Mouse (Mus musculus): ENCODE data around the gene Ptprcap. TPM values are rescaled to one million over a fixed set of nuclear protein-coding genes. Genes with fewer than 3 reads are reported as not detected.
"Not testable (repeated sequence)": the region's sequence is repeated elsewhere in the genome, so short reads cannot be mapped to it uniquely, and the experiment has no call there.

The Ptprcap gene
- polyA plus RNA-seq, 1 experiment from 2014 or later = 17.9 TPM

- WGBS (ENCODE audit: insufficient replicate concordance) = 27% methylated on average over 7 of the region's 7 CpGs
- H3K9me3 ChIP-seq (replicated peaks; ENCODE audit: control insufficient read depth, low read length) = no peaks in the 10 kb centered on the region
- H3K4me2 ChIP-seq (ENCODE audit: low read depth, low read length) = peak overlapping the region; percentile 18
- H3K9ac ChIP-seq (ENCODE audit: low read depth, low read length) = no peak overlapping the region
- no peak for ATAC-seq (ENCODE audit: low read depth)
- no peaks in the 10 kb centered on the region for H3K36me3 ChIP-seq (ENCODE audit: control insufficient read depth, insufficient read depth)
- no peak overlapping the region for H3K4me3 ChIP-seq (ENCODE audit: low read depth, low read length)
- H3K27me3 ChIP-seq (ENCODE audit: control insufficient read depth, insufficient read depth, low read depth, low read length) = no peaks in the 10 kb centered on the region
- peak overlapping the region; percentile 75 for H3K27ac ChIP-seq (ENCODE audit: low read length)
- H3K4me1 ChIP-seq (ENCODE audit: control insufficient read depth, low read depth, low read length) = peaks cover 58% of the 10 kb centered on the region
Observed at GRCm38 (mm10) chr19:4122411-4123370, 30.7 kb upstream of the Ptprcap start.

- peaks cover 9% of the 10 kb centered on the region for H3K36me3 ChIP-seq (ENCODE audit: control insufficient read depth, insufficient read depth)
- no peak for ATAC-seq (ENCODE audit: low read depth)
- WGBS (ENCODE audit: insufficient replicate concordance) = 78% methylated on average over 4 of the region's 4 CpGs
- peaks cover 59% of the 10 kb centered on the region for H3K4me1 ChIP-seq (ENCODE audit: control insufficient read depth, low read depth, low read length)
- H3K9me3 ChIP-seq (replicated peaks; ENCODE audit: control insufficient read depth, low read length) = no peaks in the 10 kb centered on the region
- no peak overlapping the region for H3K4me2 ChIP-seq (ENCODE audit: low read depth, low read length)
- H3K9ac ChIP-seq (ENCODE audit: low read depth, low read length) = no peak overlapping the region
- no peak overlapping the region for H3K4me3 ChIP-seq (ENCODE audit: low read depth, low read length)
- H3K27me3 ChIP-seq (ENCODE audit: control insufficient read depth, insufficient read depth, low read depth, low read length) = no peaks in the 10 kb centered on the region
- H3K27ac ChIP-seq (ENCODE audit: low read length) = 0 out of 2 replicates have a peak overlapping the region, but pooled peaks have one; percentile 18
Observed at GRCm38 (mm10) chr19:4124432-4124831, 29.0 kb upstream of the Ptprcap start.

GRCm38 (mm10) chr19:4125268-4125667, 28.1 kb upstream of the Ptprcap start:
- Histone ChIP-seq H3K4me1 (ENCODE audit: control insufficient read depth, low read depth, low read length) (peaks cover 65% of the 10 kb centered on the region), H3K4me3 (ENCODE audit: low read depth, low read length) (peak overlapping the region; percentile 79), H3K4me2 (ENCODE audit: low read depth, low read length) (peak overlapping the region; percentile 56), H3K9ac (ENCODE audit: low read depth, low read length) (peak overlapping the region; percentile 48), H3K27ac (ENCODE audit: low read length) (peak overlapping the region; percentile 41; the same call in 1 of the 2 replicates)
- H3K36me3 ChIP-seq (ENCODE audit: control insufficient read depth, insufficient read depth); H3K27me3 ChIP-seq (ENCODE audit: control insufficient read depth, insufficient read depth, low read depth, low read length); H3K9me3 ChIP-seq (replicated peaks; ENCODE audit: control insufficient read depth, low read length): not testable (repeated sequence)
- peak; percentile 1 for ATAC-seq (ENCODE audit: low read depth)
- 26% methylated on average over 3 of the region's 4 CpGs for WGBS (ENCODE audit: insufficient replicate concordance)

GRCm38 (mm10) chr19:4125741-4126696, 27.4 kb upstream of the Ptprcap start, which contains the start of gene Aip:
Gene Aip (minus strand): TSS chr19:4125858.
- H3K27ac ChIP-seq (ENCODE audit: low read length) = peak within 1 kb of the TSS; percentile 57
- peak within 1 kb of the TSS; percentile 79 for H3K4me3 ChIP-seq (ENCODE audit: low read depth, low read length)
- H3K9ac ChIP-seq (ENCODE audit: low read depth, low read length) = peak within 1 kb of the TSS; percentile 90
- peak within 1 kb of the TSS; percentile 77 for H3K4me2 ChIP-seq (ENCODE audit: low read depth, low read length)
- H3K36me3 ChIP-seq (ENCODE audit: control insufficient read depth, insufficient read depth) = peaks cover 10% of the 10 kb centered on the region
- WGBS (ENCODE audit: insufficient replicate concordance) = 1% methylated on average over 63 of the region's 64 CpGs
- peaks cover 63% of the 10 kb centered on the region for H3K4me1 ChIP-seq (ENCODE audit: control insufficient read depth, low read depth, low read length)
- no peaks in the 10 kb centered on the region for H3K27me3 ChIP-seq (ENCODE audit: control insufficient read depth, insufficient read depth, low read depth, low read length)
- ATAC-seq (ENCODE audit: low read depth) = peak; percentile 92
- no peaks in the 10 kb centered on the region for H3K9me3 ChIP-seq (replicated peaks; ENCODE audit: control insufficient read depth, low read length)

GRCm38 (mm10) chr19:4126759-4127495, 26.5 kb upstream of the Ptprcap start:
- H3K4me1 ChIP-seq (ENCODE audit: control insufficient read depth, low read depth, low read length) = peaks cover 65% of the 10 kb centered on the region
- peak overlapping the region; percentile 57 for H3K27ac ChIP-seq (ENCODE audit: low read length)
- H3K9ac ChIP-seq (ENCODE audit: low read depth, low read length) = peak overlapping the region; percentile 90
- peak overlapping the region; percentile 77 for H3K4me2 ChIP-seq (ENCODE audit: low read depth, low read length)
- H3K36me3 ChIP-seq (ENCODE audit: control insufficient read depth, insufficient read depth) = peaks cover 16% of the 10 kb centered on the region
- ATAC-seq (ENCODE audit: low read depth) = no peak
- peak overlapping the region; percentile 79 for H3K4me3 ChIP-seq (ENCODE audit: low read depth, low read length)
- 59% methylated on average over 7 of the region's 7 CpGs for WGBS (ENCODE audit: insufficient replicate concordance)
- H3K27me3 ChIP-seq (ENCODE audit: control insufficient read depth, insufficient read depth, low read depth, low read length) = no peaks in the 10 kb centered on the region
- H3K9me3 ChIP-seq (replicated peaks; ENCODE audit: control insufficient read depth, low read length) = no peaks in the 10 kb centered on the region

GRCm38 (mm10) chr19:4129462-4129861, 23.9 kb upstream of the Ptprcap start:
- H3K4me2 ChIP-seq (ENCODE audit: low read depth, low read length) = peak overlapping the region; percentile 69; the same call in 1 of the 2 replicates
- WGBS (ENCODE audit: insufficient replicate concordance) = 93% methylated on average over 7 of the region's 7 CpGs
- peaks cover 22% of the 10 kb centered on the region for H3K36me3 ChIP-seq (ENCODE audit: control insufficient read depth, insufficient read depth)

GRCm38 (mm10) chr19:4130106-4130505, 23.3 kb upstream of the Ptprcap start:
- WGBS (ENCODE audit: insufficient replicate concordance) = 64% methylated on average over 4 of the region's 4 CpGs
- peak overlapping the region; percentile 69 for H3K4me2 ChIP-seq (ENCODE audit: low read depth, low read length)

More at GRCm38 (mm10) chr19:4129462-4129861, 23.9 kb upstream of the Ptprcap start:
- H3K9ac ChIP-seq (ENCODE audit: low read depth, low read length) = no peak overlapping the region
- no peak overlapping the region for H3K4me3 ChIP-seq (ENCODE audit: low read depth, low read length)
- H3K27me3 ChIP-seq (ENCODE audit: control insufficient read depth, insufficient read depth, low read depth, low read length) = no peaks in the 10 kb centered on the region
- ATAC-seq (ENCODE audit: low read depth) = no peak
- H3K9me3 ChIP-seq (replicated peaks; ENCODE audit: control insufficient read depth, low read length) = no peaks in the 10 kb centered on the region
- H3K27ac ChIP-seq (ENCODE audit: low read length) = peak overlapping the region; percentile 84
- H3K4me1 ChIP-seq (ENCODE audit: control insufficient read depth, low read depth, low read length) = peaks cover 42% of the 10 kb centered on the region

GRCm38 (mm10) chr19:4131075-4131474, 22.3 kb upstream of the Ptprcap start:
- Histone ChIP-seq H3K27ac (ENCODE audit: low read length) (peak overlapping the region; percentile 84), H3K27me3 (ENCODE audit: control insufficient read depth, insufficient read depth, low read depth, low read length) (no peaks in the 10 kb centered on the region), H3K36me3 (ENCODE audit: control insufficient read depth, insufficient read depth) (peaks cover 22% of the 10 kb centered on the region), H3K9me3 (replicated peaks; ENCODE audit: control insufficient read depth, low read length) (no peaks in the 10 kb centered on the region), H3K4me3 (ENCODE audit: low read depth, low read length) (peak overlapping the region; percentile 68), H3K4me2 (ENCODE audit: low read depth, low read length) (peak overlapping the region; percentile 69), H3K9ac (ENCODE audit: low read depth, low read length) (peak overlapping the region; percentile 71), H3K4me1 (ENCODE audit: control insufficient read depth, low read depth, low read length) (peaks cover 34% of the 10 kb centered on the region)
- 32% methylated on average over 5 of the region's 5 CpGs for WGBS (ENCODE audit: insufficient replicate concordance)
- ATAC-seq (ENCODE audit: low read depth) = peak; percentile 90

More at GRCm38 (mm10) chr19:4130106-4130505, 23.3 kb upstream of the Ptprcap start:
- H3K36me3 ChIP-seq (ENCODE audit: control insufficient read depth, insufficient read depth) = peaks cover 22% of the 10 kb centered on the region
- H3K9me3 ChIP-seq (replicated peaks; ENCODE audit: control insufficient read depth, low read length) = no peaks in the 10 kb centered on the region
- peaks cover 36% of the 10 kb centered on the region for H3K4me1 ChIP-seq (ENCODE audit: control insufficient read depth, low read depth, low read length)
- H3K27ac ChIP-seq (ENCODE audit: low read length) = peak overlapping the region; percentile 84
- H3K9ac ChIP-seq (ENCODE audit: low read depth, low read length) = peak overlapping the region; percentile 71
- H3K27me3 ChIP-seq (ENCODE audit: control insufficient read depth, insufficient read depth, low read depth, low read length) = no peaks in the 10 kb centered on the region
- peak overlapping the region; percentile 68 for H3K4me3 ChIP-seq (ENCODE audit: low read depth, low read length)
- ATAC-seq (ENCODE audit: low read depth) = no peak
